Mouse (Mus musculus) brain, embryonic 14.5 days (tissue): ENCODE results near the gene Trmt2b.

Source experiments
- CTCF ChIP-seq: fragments of 200-500 bp; IDR thresholded peaks from 2 replicates; pipeline ENCODE4 v1.5.1; 2012; ENCODE audit warnings: inconsistent platforms, mild to moderate bottlenecking, moderate library complexity, borderline replicate concordance; ENCODE audit not compliant: insufficient read depth, insufficient read length; ENCODE audit errors: extremely low read depth
- POLR2A ChIP-seq: fragments of 200-500 bp; IDR thresholded peaks from 2 replicates; pipeline ENCODE4 v1.6.1; 2012; ENCODE audit warnings: mild to moderate bottlenecking, inconsistent platforms, borderline replicate concordance; ENCODE audit not compliant: poor library complexity, insufficient read depth, insufficient read length, severe bottlenecking; ENCODE audit errors: extremely low read depth

DNA sequence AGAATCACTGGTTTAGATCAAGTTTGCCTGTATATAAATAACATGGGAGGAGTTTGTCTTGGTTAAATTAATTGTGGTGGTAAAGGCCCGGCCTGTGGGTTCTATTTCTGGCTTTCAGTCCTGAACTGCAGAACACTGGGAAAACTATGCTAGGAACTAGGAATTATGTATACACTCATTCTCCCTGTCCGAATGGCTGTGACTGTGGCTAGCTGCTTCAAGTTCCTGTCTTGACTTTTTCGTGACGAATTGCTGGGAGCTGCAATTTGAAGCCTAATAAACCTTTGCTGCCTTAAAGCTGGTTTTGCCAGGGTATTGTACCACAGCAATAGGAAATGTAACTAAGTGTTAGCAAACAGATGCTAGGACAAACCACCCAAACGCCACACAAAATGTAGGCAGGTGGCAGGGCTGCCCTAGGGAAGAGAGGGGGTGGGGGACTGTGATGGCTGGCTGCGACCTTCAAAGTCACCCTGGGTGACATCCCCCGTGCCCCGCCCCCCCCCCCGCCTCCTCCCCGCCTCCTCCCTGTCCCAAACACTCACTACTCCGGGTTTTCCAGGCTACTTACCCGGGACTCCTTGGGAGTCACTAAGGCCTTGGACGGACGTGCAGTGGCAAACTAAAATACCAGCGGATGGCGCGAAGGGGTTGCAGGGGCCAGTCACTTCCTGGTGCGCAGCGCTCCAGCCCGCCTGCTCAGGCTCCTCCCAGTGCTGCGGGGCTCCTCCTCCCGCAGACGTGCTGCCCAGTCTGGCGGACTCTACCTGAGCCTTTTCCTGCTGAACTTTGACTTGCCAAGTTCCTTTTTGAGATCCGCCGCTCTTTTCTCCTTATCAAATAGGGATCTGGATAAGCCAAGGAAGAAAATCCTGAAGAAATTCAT is at the start of gene Trmt2b:
- TF ChIP-seq CTCF (no peak), POLR2A (no peak)
